Mouse (Mus musculus): ENCODE measurements around the gene Mug2. TPM values are rescaled to one million over a fixed set of nuclear protein-coding genes. Genes with fewer than 3 reads are reported as not detected.
"Not testable (repeated sequence)": the region's sequence is repeated elsewhere in the genome, so short reads cannot be mapped to it uniquely, and the experiment has no call there.

The Mug2 gene
- not detected for total RNA-seq (2021)
- long read RNA-seq, experiment 1: 0 reads
- long read RNA-seq, experiment 2: 0 reads

DNA sequence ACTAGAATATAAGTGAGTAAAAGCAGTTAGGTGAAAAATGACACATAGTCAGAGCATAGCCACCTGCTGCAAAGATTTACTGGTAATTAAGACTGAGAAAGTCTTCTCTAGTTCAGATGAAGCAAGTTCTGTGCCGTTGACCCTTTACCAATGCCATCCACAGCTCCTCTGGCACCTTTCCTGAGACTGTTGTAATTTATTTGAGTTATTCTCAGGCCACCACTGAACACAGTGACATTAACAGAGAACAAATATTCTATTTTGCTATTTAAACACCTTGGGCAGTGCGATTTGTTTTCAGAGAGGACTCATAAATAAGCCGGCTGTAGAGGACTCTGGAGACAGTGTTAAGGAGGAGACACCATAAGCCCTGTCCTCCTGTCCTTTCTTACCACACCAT, at the start of gene Mug2:
Gene Mug2 (plus strand): TSS at position 301 of the 400 bp plus-strand sequence.
- DNase-seq (ENCODE audit: low spot score in 2 of 2): not testable (repeated sequence)

DNA sequence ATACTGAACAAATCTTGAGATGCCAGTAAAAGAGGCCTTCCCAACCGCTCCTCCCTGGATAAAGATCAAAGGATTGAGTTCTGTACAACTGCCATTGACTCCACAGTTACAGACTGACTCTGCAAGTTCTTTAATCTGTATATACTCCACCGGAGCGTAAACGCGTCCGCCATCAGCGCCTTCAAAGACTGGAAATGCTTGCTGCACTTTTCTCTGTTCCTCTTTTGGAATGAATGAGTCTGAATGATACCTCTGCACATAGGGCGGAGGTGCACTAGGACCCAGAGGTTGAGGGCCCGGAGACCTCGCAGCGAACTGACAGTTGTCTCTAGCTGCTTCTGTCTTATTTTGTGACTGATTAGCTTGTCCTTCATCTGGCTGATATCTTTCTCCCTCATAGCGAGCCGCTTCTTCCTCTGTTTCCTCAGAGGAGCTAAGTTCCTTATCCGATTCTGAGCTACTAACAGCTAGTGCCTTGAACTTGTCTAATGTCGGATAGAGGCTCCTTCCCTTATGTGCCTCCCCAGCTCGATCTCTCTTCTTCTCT, 48.7 kb upstream of the Mug2 start:
- DNase-seq (ENCODE audit: low spot score in 2 of 2): not testable (repeated sequence)

DNA sequence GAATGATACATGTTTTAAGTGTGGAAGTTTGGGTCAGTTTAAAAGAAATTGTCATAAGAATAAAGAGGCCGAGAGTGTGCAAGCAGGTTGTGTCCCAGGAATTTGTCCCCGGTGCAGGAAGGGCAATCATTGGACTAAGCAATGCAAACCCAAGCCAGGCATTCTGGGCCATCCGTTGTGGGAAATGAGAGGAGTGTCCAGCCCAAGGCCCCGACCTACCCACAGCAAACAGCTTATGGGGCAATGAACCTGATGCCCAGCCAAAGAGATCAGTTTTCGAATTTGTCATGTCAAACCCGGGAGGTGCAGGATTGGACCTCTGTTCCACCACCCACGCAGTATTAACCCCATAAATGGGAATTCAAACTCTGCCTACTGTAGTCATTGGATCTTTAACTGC, 30.9 kb upstream of the Mug2 start:
- no peak for DNase-seq (ENCODE audit: low spot score in 2 of 2)

DNA sequence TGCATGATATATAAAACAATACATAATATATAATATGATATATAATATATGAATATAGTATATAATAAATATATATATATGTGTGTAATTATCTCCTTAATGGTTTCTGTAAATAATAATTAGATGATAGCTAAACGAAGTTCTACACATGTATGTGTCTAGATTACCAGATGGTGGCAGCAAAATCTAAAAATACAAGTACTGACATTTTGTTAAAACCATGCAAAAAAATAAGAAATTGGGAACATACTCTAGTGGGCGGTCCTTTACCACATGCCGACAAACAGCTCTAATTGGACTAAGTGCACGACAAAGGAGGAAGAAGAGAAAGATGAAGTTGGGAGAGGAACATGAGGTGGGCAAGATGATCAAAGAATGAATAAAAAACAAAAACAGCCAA, 94.3 kb downstream of the Mug2 start:
- peak in 1 of 2 experiments; percentile 15 for DNase-seq (ENCODE audit: low spot score in 2 of 2)

DNA sequence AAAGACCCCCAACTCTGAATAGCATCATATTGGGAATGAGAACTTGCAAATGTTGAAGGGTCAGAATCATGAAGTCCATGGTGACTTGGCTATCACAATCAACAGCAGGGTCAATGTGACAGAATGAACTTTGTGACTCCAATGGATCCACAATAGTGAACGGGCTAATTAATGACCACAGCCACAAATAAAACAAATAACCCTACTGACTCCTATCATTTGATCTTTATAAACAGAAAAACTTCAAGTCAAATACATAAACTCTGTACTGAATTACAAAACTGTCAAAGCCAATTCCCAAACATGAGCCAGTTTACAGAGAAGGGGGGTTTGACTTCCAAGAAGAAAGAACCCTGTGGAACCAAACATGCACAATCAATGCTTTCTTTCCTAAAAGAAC, 95.1 kb downstream of the Mug2 start:
- DNase-seq (ENCODE audit: low spot score in 2 of 2): no peak

DNA sequence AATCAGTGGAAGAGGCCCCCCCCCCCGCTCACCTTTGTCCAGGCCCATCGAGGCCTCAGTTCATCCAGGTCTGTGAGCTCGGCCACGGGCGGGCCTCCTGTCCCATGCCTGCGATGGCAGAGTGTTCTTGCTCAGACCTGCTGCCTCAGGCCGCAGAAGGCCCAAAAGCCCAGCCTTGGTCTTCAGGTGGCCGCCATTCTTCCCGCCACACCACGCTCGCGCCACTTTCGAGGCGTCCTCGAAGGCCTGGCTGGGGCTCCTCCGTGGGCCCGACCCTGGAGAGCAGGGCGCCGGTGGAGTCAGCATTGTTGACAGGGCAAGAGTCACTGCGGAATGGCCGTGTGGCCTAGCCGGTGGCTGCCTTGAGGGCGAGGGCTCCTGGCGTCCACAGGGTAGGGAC, 110.4 kb downstream of the Mug2 start:
- no peak for DNase-seq (ENCODE audit: low spot score in 2 of 2)

DNA sequence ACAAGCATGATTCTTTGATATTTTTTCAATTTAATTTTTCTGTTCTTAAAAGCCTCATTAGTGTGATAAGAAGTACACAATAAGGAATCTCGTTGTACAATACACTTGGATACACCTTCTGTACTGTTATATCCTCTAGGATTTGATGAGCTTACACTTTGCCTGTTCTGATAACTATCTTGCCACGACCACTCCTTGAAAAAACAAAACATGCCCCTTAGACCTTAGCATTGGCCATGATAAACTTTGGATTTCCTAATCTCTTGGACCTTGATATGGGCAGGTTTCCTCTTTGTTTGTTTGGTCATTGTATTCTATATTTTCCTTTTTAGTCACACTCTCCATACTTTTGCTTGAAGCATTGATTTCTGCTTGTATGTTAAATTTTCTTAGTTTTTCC, 123.0 kb downstream of the Mug2 start:
- no peak for DNase-seq (ENCODE audit: low spot score in 2 of 2)

Other genes with a start within 250 kb of the Mug2 start
- not detected for gene Mug1, start 168.2 kb upstream of the Mug2 start, total RNA-seq (2021)

All from layer of hippocampus, postnatal 14 days (tissue).